Mouse (Mus musculus): ENCODE measurements around the gene Il4.
"Not testable (repeated sequence)": the region's sequence is repeated elsewhere in the genome, so short reads cannot be mapped to it uniquely, and the experiment has no call there.

The Il4 gene

DNA sequence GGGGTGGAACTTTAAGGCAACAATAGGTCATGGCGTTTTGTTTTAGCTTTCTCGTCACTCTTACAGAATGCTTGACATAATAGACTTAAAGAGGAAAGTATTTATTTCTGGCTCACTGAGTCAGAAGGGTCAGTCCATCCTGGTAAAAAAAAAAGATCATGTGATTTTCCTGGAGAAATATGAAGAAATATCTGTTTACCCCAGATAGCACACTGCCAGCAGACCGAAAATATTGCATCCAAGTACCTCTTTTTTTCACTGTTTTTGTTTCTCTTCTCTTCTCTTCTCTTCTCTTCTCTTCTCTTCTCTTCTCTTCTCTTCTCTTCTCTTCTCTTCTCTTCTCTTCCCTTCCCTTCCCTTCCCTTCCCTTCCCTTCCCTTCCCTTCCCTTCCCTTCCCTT is 58.5 kb downstream of the Il4 start:
- not testable (repeated sequence) for DNase-seq

- DNase-seq: not testable (repeated sequence)
Observed at GRCm38 (mm10) chr11:53557992-53558391, 60.5 kb downstream of the Il4 start.

DNA sequence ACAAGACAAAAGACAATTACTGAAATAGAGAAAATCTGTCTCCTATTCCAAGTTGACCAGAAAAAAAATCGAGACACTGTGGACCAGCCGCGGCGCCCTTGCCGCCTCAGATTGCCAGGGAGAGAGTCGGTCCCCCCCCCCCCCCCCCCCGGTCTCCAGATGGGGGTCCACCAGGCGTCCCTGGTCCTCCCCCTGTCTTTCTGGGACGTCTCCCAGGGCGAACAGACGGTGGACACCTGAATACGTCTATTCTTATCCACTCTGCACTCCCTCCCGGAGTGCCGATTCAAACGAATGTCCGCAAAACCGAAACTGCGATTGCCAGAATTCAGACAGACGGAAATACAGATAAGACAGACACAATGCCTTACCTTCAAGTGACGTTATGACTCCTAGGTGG is 61.9 kb downstream of the Il4 start:
- not testable (repeated sequence) for DNase-seq
